Mouse (Mus musculus): Measurements from ENCODE around the gene 1700067K01Rik. TPM values are rescaled to one million over a fixed set of nuclear protein-coding genes. Genes with fewer than 3 reads are reported as not detected.

The 1700067K01Rik gene
- total RNA-seq, 2 experiments from 2014 or later: not detected

DNA sequence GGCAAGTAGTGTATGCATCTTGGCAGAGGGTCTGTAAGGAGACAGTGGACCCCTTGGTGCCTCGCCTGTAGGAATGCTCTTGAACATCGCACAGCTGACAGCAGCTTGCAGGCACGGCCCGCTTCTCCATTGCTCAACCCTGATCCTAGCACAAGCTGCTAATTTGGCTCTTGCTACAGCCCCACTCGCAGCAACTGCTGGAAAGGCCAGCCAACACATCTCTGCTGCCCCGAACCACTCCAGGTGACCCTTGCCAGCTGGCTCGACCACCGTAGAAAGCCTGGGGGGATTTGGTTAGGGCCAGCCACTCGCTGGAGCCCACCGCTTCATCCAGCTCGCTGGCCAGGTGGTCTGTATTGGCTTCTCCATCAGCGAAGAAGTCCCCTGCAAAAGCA is 41.6 kb downstream of the 1700067K01Rik start:
- intact Hi-C loops (cut with DNase I; ENCODE audit: low total_unique reads): loop anchor here (10.0 kb wide), 1 partner anchor 132 kb away; no protein-coding TSS in a partner anchor
- DNase-seq: no peak

DNA sequence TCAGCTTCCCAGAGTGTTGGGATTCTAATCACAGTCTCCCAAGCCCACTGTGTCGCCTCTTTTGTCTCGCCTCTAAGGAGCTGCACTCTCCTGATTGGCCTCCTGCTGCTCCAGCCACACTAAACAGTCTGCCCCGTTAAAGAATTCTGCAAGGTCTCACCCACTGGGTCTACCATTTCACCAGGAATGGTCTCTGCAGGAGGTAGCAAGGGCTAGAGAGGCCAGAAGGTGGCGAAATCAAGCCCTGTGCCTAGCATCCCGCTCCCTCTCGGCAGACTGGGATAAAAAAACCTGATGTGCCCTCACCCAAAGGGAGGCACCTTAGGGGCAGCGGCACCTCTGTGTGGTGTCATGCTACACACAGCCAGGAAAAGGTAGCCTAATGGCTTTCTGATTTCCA is 42.8 kb downstream of the 1700067K01Rik start:
- no peak for DNase-seq
- intact Hi-C loops (cut with DNase I; ENCODE audit: low total_unique reads): loop anchor here (10.0 kb wide), 1 partner anchor 131 kb away; no protein-coding TSS in a partner anchor

DNA sequence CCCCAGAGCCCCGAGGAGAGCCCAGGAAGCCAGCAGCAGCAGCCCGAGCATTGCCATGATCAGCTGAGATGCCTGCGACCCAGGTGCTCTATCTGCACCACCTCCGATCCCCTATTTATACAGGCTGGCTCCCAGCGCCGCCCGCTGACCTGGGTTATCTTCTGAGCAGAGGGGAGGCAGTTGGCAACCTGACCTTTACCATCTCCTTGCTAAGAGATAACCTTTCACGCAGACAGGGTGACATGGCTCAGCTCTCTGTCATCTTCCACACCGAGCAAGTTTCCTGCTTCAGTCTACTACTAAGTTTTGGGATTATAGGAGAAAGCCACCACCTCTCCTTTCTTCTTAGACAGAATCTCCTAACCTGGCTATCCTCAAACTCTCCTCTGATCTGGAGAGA is 43.6 kb downstream of the 1700067K01Rik start, which contains the start of gene Rln3:
Gene Rln3 (minus strand): TSS at position 101 of the 400 bp plus-strand sequence.
- no peak for DNase-seq
- intact Hi-C loops (cut with DNase I; ENCODE audit: low total_unique reads): loop anchor here (10.0 kb wide), 1 partner anchor 130 kb away; no protein-coding TSS in a partner anchor

DNA sequence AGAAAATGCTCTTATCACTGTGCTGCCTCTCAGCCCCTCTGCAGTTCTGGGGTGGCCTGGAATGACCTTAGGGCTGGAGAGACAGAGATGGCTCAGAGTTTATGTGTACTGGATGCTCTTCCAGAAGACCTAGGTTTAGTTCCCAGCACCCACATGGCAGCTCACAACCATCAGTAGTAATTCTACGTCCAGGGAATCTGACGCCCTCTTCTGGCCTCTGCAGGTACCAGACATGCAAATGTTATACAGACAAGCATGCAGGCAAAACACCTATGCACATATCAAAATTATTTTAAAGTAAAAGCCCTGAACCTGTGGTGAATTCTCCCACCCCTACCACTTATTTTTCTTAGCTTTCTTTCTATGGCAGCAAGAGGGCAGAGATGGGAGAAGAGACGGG is 45.2 kb downstream of the 1700067K01Rik start:
- intact Hi-C loops (cut with DNase I; ENCODE audit: low total_unique reads): loop anchor here (10.0 kb wide), 1 partner anchor 128 kb away; no protein-coding TSS in a partner anchor
- DNase-seq: no peak

DNA sequence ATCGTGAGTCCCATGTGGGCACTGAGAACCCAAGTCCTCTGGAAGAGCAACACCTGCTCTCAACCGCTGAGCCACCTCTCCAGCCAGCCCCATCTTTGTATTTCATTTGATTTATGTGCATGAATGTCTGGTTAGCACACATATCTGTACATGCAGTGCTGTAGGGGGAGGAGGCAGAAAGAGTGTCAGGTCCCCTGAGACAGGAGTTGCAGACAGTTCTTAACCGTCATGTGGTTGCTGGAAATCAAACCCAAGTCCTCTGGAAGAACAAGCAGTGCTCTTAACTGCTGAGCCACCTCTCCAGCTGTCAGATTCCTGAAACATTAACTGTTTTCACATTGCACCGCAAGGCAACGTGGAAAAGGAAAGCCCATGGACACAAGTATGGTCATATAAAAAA is 46.9 kb downstream of the 1700067K01Rik start:
- intact Hi-C loops (cut with DNase I; ENCODE audit: low total_unique reads): loop anchor here (10.0 kb wide), 1 partner anchor 127 kb away; no protein-coding TSS in a partner anchor
- no peak for DNase-seq

DNA sequence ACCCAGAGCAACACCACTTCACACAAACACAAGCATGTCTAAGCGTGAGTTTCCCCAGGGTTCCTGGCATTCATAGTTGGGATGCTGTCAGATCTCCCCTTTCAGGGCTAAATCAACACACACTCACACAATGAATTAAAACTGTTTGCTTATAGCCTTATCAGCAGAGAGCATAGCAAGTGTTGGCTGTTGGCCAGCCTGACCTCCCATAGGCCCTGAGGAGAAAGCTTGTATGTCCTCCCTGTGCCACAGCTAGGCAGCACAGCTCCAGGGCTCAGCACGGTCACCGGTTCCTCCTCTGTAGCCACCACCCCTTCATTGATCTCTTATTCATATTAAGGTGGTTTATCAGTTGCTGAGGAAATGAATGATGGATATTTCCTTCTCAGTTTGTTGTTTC is 51.4 kb downstream of the 1700067K01Rik start:
- no peak for DNase-seq
- intact Hi-C loops (cut with DNase I; ENCODE audit: low total_unique reads): no loop called here

DNA sequence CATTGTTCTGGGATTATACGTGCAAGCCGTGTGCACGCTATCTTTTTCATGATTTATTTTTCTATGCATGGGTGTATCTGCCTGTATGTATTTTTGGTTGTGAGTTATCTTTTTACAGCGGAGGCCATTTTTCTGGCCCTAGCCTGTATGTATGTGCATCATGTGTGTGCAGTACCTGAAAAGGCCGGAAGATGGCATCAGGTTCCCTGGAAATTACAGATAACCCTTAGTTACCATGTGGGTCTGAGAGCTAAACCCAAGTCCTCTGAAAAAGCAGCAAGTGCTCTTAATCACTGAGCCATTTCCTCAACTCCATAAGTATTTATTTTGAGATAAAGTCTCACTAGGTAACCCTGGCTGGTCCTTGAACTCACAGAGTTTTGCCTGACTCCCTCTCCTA is 51.9 kb downstream of the 1700067K01Rik start:
- intact Hi-C loops (cut with DNase I; ENCODE audit: low total_unique reads): no loop called here
- no peak for DNase-seq

Small RNAs within 50 kb of the gene (microRNA-seq; reads per million reads assigned to microRNA genes)
- gene Mir1199: 1.0 to 1.9 reads per million in 2 experiments
- 4.8 to 5.0 reads per million in 2 experiments for gene Mir8111

Other genes starting within 250 kb of the 1700067K01Rik start
- gene Adgrl1, start 101.4 kb upstream of the 1700067K01Rik start, total RNA-seq (2021): 10 to 100 TPM; 16.2 to 17.2 TPM
- gene Gm10644, start 46.3 kb upstream of the 1700067K01Rik start, total RNA-seq (2021): under 1 TPM; 0.11 to 0.14 TPM
- 1 to 10 TPM; 2.0 to 3.1 TPM for gene Asf1b, start 46.0 kb upstream of the 1700067K01Rik start, total RNA-seq (2021)
- 100 to 1,000 TPM; 319 to 324 TPM for gene Prkaca, start 28.5 kb upstream of the 1700067K01Rik start, total RNA-seq (2021)
- gene Samd1, start 3.8 kb upstream of the 1700067K01Rik start, total RNA-seq (2021): 10 to 100 TPM; 17.8 to 22.1 TPM
- gene 2210011C24Rik, start 10.7 kb downstream of the 1700067K01Rik start, total RNA-seq (2021): 1 to 10 TPM; 2.9 to 4.2 TPM
- under 1 TPM; 0.25 to 0.51 TPM for gene Palm3, start 20.0 kb downstream of the 1700067K01Rik start, total RNA-seq (2021)
- gene Il27ra, start 41.1 kb downstream of the 1700067K01Rik start, total RNA-seq (2021): 1 to 10 TPM in 1 of 2 experiments, under 1 TPM in 1; 0.84 to 1.1 TPM
- gene Rln3, start 43.5 kb downstream of the 1700067K01Rik start, total RNA-seq (2021): not detected
- 1 to 10 TPM; 2.6 TPM for gene Gm10643, start 63.6 kb downstream of the 1700067K01Rik start, total RNA-seq (2021)
- gene Rfx1, start 65.3 kb downstream of the 1700067K01Rik start, total RNA-seq (2021): 1 to 10 TPM; 5.2 to 5.9 TPM
- gene Dcaf15, start 103.3 kb downstream of the 1700067K01Rik start, total RNA-seq (2021): 1 to 10 TPM; 5.8 to 7.1 TPM
- gene Podnl1, start 124.5 kb downstream of the 1700067K01Rik start, total RNA-seq (2021): under 1 TPM in 1 of 2 experiments, not detected in 1; 0.10 TPM
- gene Cc2d1a, start 146.4 kb downstream of the 1700067K01Rik start, total RNA-seq (2021): 10 to 100 TPM; 12.1 to 12.6 TPM
- under 1 TPM; 0.27 to 0.62 TPM for gene 4930432K21Rik, start 146.5 kb downstream of the 1700067K01Rik start, total RNA-seq (2021)
- gene Nanos3, start 183.7 kb downstream of the 1700067K01Rik start, total RNA-seq (2021): under 1 TPM in 1 of 2 experiments, not detected in 1; 0.43 TPM
- gene Zswim4, start 235.6 kb downstream of the 1700067K01Rik start, total RNA-seq (2021): 1 to 10 TPM; 5.8 to 6.8 TPM
- 100 to 1,000 TPM; 158 to 171 TPM for gene D8Ertd738e, start 248.2 kb downstream of the 1700067K01Rik start, total RNA-seq (2021)

Data from gastrocnemius, postnatal 14 days (tissue).